Mouse (Mus musculus): ENCODE measurements around the gene Krt9. TPM values are rescaled to one million over a fixed set of nuclear protein-coding genes. Genes with fewer than 3 reads are reported as not detected.
A peak's percentile ranks its signal among the peaks of the same experiment; 100 is the strongest.

Krt9 gene
- total and polyA plus RNA-seq, 2 experiments from 2014 or later = not detected

GRCm38 (mm10) chr11:100164392-100164791 lies 28.7 kb downstream of the Krt9 start:
- WGBS = 76% methylated on average over 7 of the region's 7 CpGs

GRCm38 (mm10) chr11:100157908-100158477 lies 35.1 kb downstream of the Krt9 start:
- Histone ChIP-seq H3K36me3 (ENCODE audit: insufficient read depth, low read length) (no peaks in the 10 kb centered on the region), H3K27ac (ENCODE audit: low read depth, low read length) (no peak overlapping the region), H3K27me3 (ENCODE audit: insufficient read depth, low read length) (no peaks in the 10 kb centered on the region), H3K4me3 (ENCODE audit: low read depth, low read length) (no peak overlapping the region), H3K9ac (replicated peaks; ENCODE audit: low read length, poor library complexity, severe bottlenecking) (no peak overlapping the region), H3K9me3 (ENCODE audit: low read length) (no peaks in the 10 kb centered on the region), H3K4me1 (ENCODE audit: insufficient read depth, low read length) (no peaks in the 10 kb centered on the region), H3K4me2 (ENCODE audit: low read depth, low read length, poor library complexity, severe bottlenecking) (no peak overlapping the region)
- ATAC-seq (ENCODE audit: low FRiP score) = no peak
- TF ChIP-seq CTCF (IDR thresholded peaks at IDR 0.05) = no peak
- WGBS = 71% methylated on average over 6 of the region's 6 CpGs
- DNase-seq (ENCODE audit: low spot score) = no peak

More at GRCm38 (mm10) chr11:100164392-100164791, 28.7 kb downstream of the Krt9 start:
- no peaks in the 10 kb centered on the region for H3K27me3 ChIP-seq (ENCODE audit: insufficient read depth, low read length)
- H3K4me2 ChIP-seq (ENCODE audit: low read depth, low read length, poor library complexity, severe bottlenecking) = no peak overlapping the region
- no peak for ATAC-seq (ENCODE audit: low FRiP score)
- H3K36me3 ChIP-seq (ENCODE audit: insufficient read depth, low read length) = no peaks in the 10 kb centered on the region
- H3K4me3 ChIP-seq (ENCODE audit: low read depth, low read length) = no peak overlapping the region
- H3K4me1 ChIP-seq (ENCODE audit: insufficient read depth, low read length) = no peaks in the 10 kb centered on the region
- no peak overlapping the region for H3K27ac ChIP-seq (ENCODE audit: low read depth, low read length)
- DNase-seq (ENCODE audit: low spot score) = no peak
- no peak overlapping the region for H3K9ac ChIP-seq (replicated peaks; ENCODE audit: low read length, poor library complexity, severe bottlenecking)
- TF ChIP-seq CTCF (IDR thresholded peaks at IDR 0.05) = no peak
- H3K9me3 ChIP-seq (ENCODE audit: low read length) = no peaks in the 10 kb centered on the region

- no peak for ATAC-seq (ENCODE audit: low FRiP score)
- Histone ChIP-seq H3K4me2 (ENCODE audit: low read depth, low read length, poor library complexity, severe bottlenecking) (no peak overlapping the region), H3K9me3 (ENCODE audit: low read length) (no peaks in the 10 kb centered on the region)
Observed at GRCm38 (mm10) chr11:100157331-100157730, 35.7 kb downstream of the Krt9 start.

GRCm38 (mm10) chr11:100155497-100156255 lies 37.4 kb downstream of the Krt9 start:
- no peak overlapping the region for H3K27ac ChIP-seq (ENCODE audit: low read depth, low read length)
- no peaks in the 10 kb centered on the region for H3K27me3 ChIP-seq (ENCODE audit: insufficient read depth, low read length)
- no peaks in the 10 kb centered on the region for H3K4me1 ChIP-seq (ENCODE audit: insufficient read depth, low read length)
- 67% methylated on average over 8 of the region's 8 CpGs for WGBS
- no peak overlapping the region for H3K4me3 ChIP-seq (ENCODE audit: low read depth, low read length)
- no peak overlapping the region for H3K9ac ChIP-seq (replicated peaks; ENCODE audit: low read length, poor library complexity, severe bottlenecking)
- H3K9me3 ChIP-seq (ENCODE audit: low read length) = no peaks in the 10 kb centered on the region
- ATAC-seq (ENCODE audit: low FRiP score) = no peak
- no peak for TF ChIP-seq CTCF (IDR thresholded peaks at IDR 0.05)
- no peak overlapping the region for H3K4me2 ChIP-seq (ENCODE audit: low read depth, low read length, poor library complexity, severe bottlenecking)
- H3K36me3 ChIP-seq (ENCODE audit: insufficient read depth, low read length) = no peaks in the 10 kb centered on the region
- no peak for DNase-seq (ENCODE audit: low spot score)

More at GRCm38 (mm10) chr11:100157331-100157730, 35.7 kb downstream of the Krt9 start:
- Histone ChIP-seq H3K27ac (ENCODE audit: low read depth, low read length) (no peak overlapping the region), H3K4me3 (ENCODE audit: low read depth, low read length) (no peak overlapping the region), H3K9ac (replicated peaks; ENCODE audit: low read length, poor library complexity, severe bottlenecking) (no peak overlapping the region), H3K27me3 (ENCODE audit: insufficient read depth, low read length) (no peaks in the 10 kb centered on the region), H3K4me1 (ENCODE audit: insufficient read depth, low read length) (no peaks in the 10 kb centered on the region), H3K36me3 (ENCODE audit: insufficient read depth, low read length) (no peaks in the 10 kb centered on the region)
- WGBS = 87% methylated on average over 3 of the region's 3 CpGs
- TF ChIP-seq CTCF (IDR thresholded peaks at IDR 0.05) = no peak
- no peak for DNase-seq (ENCODE audit: low spot score)

DNA sequence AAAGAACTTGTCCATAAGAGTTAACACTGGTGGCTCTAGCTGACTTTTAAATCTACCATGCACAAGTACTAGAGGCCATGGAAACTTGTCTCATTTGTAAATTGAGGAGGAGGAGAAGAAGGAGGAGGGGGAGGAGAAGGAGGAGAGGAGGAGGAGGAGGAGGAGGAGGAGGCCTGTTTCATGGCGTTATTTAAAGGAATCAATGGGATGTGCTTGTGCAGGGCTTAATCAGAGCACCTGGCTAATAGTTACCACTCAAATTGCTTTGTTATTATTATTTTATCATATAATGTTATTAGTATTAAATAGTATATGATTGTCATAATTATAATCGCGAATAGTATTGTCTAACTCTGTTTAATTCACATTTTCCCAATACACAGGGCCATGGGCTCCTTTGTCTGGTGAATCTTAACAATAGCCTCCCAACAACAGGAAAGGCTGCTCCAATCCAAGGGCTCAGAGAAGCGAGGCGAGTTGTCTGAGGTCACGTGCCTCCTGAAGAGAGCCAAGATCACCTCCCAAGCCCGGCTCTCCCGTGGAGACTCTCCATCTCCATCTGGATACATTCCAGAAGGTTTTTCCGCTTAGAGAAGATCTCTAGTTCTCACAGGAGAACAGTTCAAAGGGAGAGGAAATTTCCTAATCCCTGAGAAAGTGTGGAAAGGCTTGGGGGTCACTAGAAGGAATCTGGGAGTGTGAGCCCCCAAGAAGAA lies 44.3 kb downstream of the Krt9 start, which contains the start of gene Krt19:
TSS of gene Krt19 (minus strand) at position 51 of the 716 bp plus-strand sequence.
- no peak for ATAC-seq (ENCODE audit: low FRiP score)
- Histone ChIP-seq H3K27ac (ENCODE audit: low read depth, low read length) (no peak within 1 kb of the TSS), H3K9me3 (ENCODE audit: low read length) (no peaks in the 10 kb centered on the region), H3K9ac (replicated peaks; ENCODE audit: low read length, poor library complexity, severe bottlenecking) (no peak within 1 kb of the TSS), H3K4me1 (ENCODE audit: insufficient read depth, low read length) (peaks cover 8% of the 10 kb centered on the region; the same call in 1 of the 2 replicates), H3K4me2 (ENCODE audit: low read depth, low read length, poor library complexity, severe bottlenecking) (no peak within 1 kb of the TSS), H3K36me3 (ENCODE audit: insufficient read depth, low read length) (no peaks in the 10 kb centered on the region), H3K4me3 (ENCODE audit: low read depth, low read length) (no peak within 1 kb of the TSS), H3K27me3 (ENCODE audit: insufficient read depth, low read length) (peaks cover 12% of the 10 kb centered on the region)
- peak; percentile 46 for DNase-seq (ENCODE audit: low spot score)
- TF ChIP-seq CTCF (IDR thresholded peaks at IDR 0.05) = no peak
- 42% methylated on average over 9 of the region's 9 CpGs for WGBS

All from midbrain, postnatal 0 days (tissue).